Mouse (Mus musculus): ENCODE data around the gene Pank2.
"Not testable (repeated sequence)": the region's sequence is repeated elsewhere in the genome, so short reads cannot be mapped to it uniquely, and the experiment has no call there.

Pank2 gene

GRCm38 (mm10) chr2:131262213-131262672 lies at the start of gene Pank2:
Gene Pank2 (plus strand): TSS chr2:131262495.
- DNase-seq (ENCODE audit: low spot score in 2 of 2) = peak; percentile 96 to 98

DNA sequence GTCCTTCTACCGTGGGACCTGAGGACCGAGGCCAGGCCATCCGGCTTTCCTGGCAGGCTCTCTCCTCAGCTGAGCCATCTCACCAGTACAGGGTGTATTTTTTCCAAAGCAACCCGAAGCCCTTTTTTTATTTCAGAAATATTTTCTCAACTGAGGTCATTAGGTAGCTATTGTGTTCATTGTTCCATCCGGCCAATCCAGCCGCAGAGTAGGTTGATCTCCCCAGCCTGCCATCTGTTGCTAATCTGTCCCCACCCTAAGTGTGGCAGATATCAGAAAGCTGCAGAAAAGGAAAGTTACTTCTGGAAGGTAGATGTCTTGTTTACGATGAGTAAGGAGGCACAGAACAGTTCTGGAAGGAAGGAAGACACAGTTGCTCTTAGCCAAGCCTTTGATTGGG lies 48.5 kb upstream of the Pank2 start:
- no peak for DNase-seq (ENCODE audit: low spot score in 2 of 2)

- DNase-seq (ENCODE audit: low spot score in 2 of 2) = no peak
Measured at GRCm38 (mm10) chr2:131215941-131216858, 46.1 kb upstream of the Pank2 start.

DNA sequence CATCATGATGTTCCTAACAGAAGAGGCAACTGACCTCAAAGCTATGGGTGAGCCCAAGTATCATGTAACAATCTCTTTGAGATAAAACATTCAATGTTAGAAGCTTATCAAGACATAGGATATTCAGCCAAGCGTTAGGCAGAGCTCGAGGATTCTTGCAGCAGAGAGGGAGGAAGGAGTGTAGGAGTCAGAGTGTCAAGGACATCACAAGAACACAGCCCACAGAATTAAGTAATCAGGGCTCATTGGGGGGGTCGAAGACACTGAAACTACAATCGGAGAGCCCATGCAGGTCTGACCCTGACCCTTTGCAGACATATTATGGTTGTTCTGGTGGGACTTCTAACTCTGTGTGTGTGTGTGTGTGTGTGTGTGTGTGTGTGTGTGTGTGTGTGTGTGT lies 42.3 kb upstream of the Pank2 start:
- no peak for DNase-seq (ENCODE audit: low spot score in 2 of 2)

- no peak for DNase-seq (ENCODE audit: low spot score in 2 of 2)
Measured at GRCm38 (mm10) chr2:131221853-131222515, 40.3 kb upstream of the Pank2 start.

- no peak for DNase-seq (ENCODE audit: low spot score in 2 of 2)
Measured at GRCm38 (mm10) chr2:131222562-131222961, 39.7 kb upstream of the Pank2 start.

DNA sequence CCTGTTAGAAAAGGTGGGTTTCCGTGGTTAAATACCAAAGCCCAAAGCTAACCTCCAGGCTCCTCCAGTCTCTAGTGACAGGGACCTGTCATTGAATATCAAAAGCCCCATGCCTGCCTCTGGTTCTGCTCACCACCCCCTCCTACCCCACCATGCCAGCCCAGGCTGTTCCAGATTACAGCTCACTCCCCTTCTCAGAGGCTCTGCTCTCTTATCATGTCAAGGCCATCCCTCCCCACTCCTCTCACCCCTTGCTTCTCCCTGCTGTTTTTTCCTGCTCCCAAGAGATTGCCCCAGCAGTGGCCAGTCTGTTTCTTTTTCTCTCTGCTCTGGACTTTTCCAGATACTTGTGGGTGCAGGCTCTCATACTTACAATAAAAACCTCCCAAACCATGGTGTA lies 38.7 kb upstream of the Pank2 start:
- no peak for DNase-seq (ENCODE audit: low spot score in 2 of 2)

DNA sequence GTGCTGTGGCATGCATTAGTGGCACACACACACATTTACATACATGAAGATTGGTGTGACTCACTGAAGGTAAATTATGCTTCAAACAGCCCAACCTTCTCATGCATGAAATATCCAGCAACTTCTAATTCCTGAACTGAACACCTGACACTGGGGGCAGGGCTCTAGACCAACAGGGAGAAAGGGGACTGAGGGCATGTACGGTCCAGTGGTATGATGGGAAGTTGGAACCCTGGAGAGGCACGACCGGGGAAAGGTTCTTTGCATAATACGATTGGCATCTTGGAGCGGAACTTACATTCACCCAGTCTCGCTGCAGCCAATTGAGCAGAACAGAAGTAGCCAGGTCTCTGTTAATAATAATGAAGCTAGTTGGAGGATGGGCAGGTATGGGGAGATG lies 37.1 kb upstream of the Pank2 start:
- DNase-seq (ENCODE audit: low spot score in 2 of 2) = no peak

GRCm38 (mm10) chr2:131226669-131227068 lies 35.6 kb upstream of the Pank2 start:
- DNase-seq (ENCODE audit: low spot score in 2 of 2) = not testable (repeated sequence)

DNA sequence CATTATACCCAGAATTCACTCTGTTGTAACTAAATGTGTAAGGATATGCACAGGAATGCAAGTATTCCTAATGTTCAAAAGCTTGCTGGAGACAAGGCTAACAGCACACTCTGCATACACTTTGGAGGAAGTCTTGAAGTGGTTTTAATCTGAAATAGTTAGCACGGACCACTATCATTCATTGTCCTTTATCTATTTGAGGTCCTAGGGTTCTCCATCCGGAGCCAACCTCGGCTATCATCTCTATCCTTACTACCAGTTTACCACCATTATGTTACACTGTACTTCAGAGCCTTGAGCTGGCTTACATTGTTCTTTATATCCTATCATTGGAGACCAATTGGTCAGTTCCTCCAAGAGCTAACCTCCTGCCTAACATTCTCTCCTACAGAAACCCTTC lies 35.1 kb upstream of the Pank2 start:
- DNase-seq (ENCODE audit: low spot score in 2 of 2) = no peak

DNA sequence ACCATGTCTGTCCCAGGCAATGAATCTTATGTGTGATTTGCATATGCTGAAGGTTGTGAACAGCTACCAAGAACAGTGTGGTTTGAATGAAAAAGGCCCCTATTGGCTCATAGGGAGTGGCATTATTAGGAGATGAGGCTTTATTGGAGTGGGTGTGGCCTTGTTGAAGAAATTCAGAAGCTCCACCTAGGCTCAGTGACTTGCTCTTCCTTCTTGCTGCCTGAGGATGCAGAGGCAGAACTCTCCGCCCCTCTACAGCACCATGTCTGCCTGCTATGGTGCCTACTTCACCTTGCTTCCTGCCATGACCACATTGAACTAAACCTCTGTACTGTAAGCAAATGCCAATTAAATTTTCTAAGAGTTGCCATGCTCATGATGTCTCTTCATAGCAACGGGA lies 29.7 kb upstream of the Pank2 start:
- DNase-seq (ENCODE audit: low spot score in 2 of 2) = no peak

DNA sequence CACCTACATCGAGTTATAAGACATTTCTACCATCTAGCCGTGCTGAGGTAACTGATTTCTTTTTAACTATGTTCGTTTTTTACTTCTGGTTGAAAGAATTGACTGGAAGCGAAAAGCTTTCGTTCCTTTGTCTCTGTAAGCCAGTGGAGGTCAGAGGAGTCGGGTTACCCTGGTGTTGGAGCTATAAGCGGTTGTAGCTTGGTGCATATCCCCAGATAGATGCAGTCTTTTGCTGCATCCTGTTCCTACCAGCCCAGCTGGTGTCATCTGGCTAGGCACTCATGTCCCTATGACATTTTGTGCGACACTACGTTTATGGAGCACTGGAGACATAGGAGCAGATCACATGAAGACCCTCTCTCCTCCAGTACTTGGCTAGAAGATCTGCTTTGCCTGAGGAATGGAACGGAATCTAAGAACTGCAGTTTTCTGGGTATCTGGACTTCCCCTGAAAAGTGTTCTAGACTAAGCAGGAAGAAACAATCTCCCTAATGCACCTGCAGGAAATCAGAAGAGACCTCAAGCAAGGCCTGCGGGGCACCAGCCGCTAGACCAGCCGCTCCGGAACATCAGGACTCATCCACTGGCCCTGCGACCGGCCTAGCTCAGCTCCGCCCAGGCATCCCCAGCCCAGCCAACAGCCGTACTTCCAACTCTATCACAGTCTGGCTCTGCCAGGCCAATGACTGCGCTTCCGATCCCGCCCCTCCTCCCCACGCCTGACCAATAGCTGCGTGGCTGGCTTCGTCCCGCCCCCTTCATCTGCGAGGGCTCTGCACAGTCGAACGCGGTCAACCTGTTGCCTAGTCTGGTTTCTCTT lies 28.8 kb upstream of the Pank2 start, which contains the start of gene Mavs:
Gene Mavs, plus strand, starts transcription at position 757 of the 820 bp plus-strand sequence.
- DNase-seq (ENCODE audit: low spot score in 2 of 2) = peak; percentile 88 to 91

- no peak for DNase-seq (ENCODE audit: low spot score in 2 of 2)
Measured at GRCm38 (mm10) chr2:131234127-131234650, 28.1 kb upstream of the Pank2 start.

DNA sequence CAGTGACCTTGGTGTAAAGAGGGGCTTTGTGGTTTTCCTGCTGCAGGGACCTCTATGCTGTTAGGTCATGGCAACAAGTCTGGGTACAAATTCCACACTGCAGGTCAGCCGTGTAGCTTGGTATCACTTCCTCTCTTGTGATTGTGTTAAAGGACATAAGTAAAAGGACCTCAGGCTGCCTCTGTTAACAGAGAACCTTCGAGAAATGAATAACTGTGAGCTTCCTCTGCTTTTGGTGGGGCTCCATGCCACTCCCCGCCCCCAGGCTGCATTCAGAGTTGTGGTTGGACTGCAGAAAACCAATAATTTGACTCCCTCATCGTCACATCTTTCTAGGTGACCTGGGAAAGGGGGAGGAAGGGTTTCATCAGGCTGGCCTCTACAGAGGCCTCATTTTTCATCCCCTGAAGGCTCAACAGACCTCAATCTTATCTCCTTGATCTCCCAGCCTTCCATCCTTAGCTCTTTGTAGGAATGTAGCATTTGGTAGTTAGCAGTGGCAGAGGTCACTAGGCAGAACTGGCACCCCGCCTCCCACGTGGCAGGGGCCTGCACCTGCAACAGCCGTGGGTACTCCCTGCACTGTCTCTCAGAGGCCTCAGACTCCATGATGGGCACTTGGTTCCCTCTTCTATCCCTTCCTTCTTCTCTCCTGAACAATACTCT lies 27.2 kb upstream of the Pank2 start:
- DNase-seq (ENCODE audit: low spot score in 2 of 2) = no peak

DNA sequence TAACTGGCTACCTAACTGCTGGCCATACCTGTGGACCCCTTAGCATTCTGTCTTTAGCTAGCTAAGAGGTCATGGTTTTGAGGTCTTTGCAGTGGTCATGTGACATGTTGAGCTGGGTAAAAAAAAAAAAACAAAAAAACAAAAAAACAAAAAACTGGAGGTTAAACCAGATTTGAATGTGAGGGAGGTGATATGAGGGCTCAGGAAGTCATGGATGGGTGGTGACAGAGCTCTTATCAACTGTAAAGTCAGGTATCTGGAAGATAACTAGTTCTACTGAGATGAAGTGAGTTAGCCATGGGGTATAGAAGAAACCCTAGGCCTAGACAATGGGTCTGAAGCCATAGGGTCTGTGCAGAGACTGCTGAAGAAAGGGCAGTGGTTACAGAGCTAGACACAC lies 20.1 kb upstream of the Pank2 start:
- DNase-seq (ENCODE audit: low spot score in 2 of 2) = no peak

DNA sequence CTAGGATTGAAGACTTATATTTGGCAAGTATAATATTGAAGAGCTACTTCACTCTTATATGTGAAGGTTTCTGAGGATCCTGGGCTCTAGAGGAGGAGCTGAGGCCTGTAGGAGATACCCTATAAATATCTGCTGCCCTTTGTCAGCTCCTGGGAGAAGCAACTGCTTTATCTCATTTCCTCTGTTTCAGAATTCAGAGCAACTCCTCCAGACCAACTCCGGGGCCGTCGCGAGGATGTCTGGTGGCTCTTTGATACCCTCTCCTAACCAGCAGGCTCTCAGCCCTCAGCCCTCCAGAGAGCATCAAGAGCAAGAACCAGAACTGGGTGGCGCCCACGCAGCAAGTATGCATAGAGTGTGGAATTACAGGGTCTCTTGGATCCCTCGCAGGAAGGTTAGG lies 19.4 kb upstream of the Pank2 start:
- DNase-seq (ENCODE audit: low spot score in 2 of 2) = no peak

- peak in 1 of 2 experiments; percentile 44 for DNase-seq (ENCODE audit: low spot score in 2 of 2)
Measured at GRCm38 (mm10) chr2:131253681-131254328, 8.5 kb upstream of the Pank2 start.

DNA sequence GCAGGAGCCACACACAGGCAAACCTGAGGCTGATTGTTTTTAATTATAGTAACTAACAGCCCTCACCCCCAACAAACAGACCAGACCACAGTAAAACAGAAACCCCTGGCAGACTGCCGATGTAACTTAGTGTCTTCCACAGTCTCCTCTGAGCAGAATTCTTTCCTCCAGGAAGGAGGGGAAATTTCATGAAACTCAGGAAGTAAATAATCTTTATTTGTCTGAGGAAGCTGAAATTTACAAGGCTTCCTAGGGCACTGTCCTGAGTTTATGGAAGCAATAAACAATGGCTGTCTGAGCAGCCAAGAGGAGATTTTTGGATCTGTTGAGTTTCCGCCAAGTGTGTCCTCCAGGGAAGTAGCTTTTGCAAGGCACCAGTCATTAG lies 8.0 kb upstream of the Pank2 start:
- no peak for DNase-seq (ENCODE audit: low spot score in 2 of 2)

DNA sequence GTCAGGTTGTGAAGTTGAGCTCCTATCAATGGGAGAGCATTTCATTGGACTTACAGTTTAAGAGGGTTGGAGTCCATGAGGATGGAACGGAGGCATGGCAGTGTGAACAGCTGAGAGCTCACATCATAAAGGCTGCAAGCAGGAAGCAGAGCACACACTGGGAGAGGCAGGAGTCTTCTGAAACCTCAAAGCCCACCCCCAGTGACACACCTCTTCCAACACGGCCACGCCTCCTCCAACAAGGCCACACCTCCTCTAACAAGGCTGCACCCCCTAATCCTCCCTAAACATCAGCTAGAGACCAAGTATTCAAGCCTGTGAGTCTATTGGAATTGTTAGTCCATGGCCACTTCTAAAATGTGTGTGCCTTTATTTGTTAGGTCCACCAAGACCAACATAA lies 6.6 kb upstream of the Pank2 start:
- no peak for DNase-seq (ENCODE audit: low spot score in 2 of 2)

DNA sequence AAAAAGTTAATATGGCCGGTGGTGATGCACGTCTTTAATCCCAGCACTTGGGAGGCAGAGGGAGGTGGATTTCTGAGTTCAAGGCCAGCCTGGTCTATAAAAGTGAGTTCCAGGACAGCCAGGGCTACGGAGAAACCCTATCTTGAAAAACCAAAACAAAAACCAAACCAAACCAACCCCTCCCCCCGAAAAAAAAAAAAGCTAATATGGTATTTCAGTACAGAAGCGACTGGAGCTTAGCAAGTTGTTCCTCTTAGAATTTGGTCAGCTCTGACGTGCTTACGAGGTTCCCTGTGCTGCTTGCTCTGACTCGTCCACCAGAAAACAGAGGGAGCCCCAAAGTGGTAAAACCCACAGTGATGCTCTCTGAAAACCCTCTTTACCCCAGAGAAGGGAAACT lies 3.6 kb upstream of the Pank2 start:
- no peak for DNase-seq (ENCODE audit: low spot score in 2 of 2)
